Mouse (Mus musculus) G1E (cell line): ENCODE data around the gene Prkcb.

Experiments
- CTCF ChIP-seq: IDR thresholded peaks from 2 replicates; pipeline ENCODE4 v1.5.1; 2012; ENCODE audit warnings: low read depth, low read length, inconsistent platforms, mixed read lengths
- GATA1 ChIP-seq: IDR thresholded peaks from 2 replicates; pipeline ENCODE4 v1.6.1; 2012; ENCODE audit warnings: borderline replicate concordance, low read length, inconsistent platforms, mixed read lengths
- GATA2 ChIP-seq: IDR thresholded peaks from 2 replicates; pipeline ENCODE4 v1.6.1; 2012; ENCODE audit warnings: low read depth, low read length, inconsistent platforms, borderline replicate concordance
- POLR2AphosphoS5 ChIP-seq: IDR thresholded peaks from 2 replicates; pipeline ENCODE4 v1.6.1; 2012; ENCODE audit warnings: low read depth, low read length, inconsistent platforms; ENCODE audit not compliant: insufficient replicate concordance
- TAL1 ChIP-seq: conservative IDR thresholded peaks from 2 replicates; pipeline ENCODE4 v1.6.1; 2012; ENCODE audit warnings: low read depth, low read length, inconsistent platforms, mixed read lengths

DNA sequence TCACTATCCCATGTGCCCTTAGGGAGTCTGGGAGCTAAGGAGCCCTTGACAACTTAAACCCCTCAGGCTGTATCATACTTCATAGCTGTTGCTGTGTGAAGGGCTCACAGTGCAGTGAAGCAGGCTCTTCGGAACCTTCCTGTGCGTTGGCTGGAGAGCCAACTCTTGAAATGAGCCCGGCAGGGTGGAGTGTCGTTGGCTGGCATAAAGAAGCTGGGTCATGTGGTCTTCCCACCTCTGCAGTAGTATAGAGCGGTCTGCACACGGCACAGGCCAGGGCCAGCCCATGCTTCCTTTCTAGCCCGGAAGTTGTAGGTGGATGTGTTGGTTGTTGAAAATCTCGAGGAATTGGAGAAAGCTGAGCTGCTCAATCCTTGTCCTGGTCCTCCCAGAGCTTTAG is 179.3 kb downstream of the Prkcb start:
- TF ChIP-seq CTCF (no peak), TAL1 (no peak), POLR2AphosphoS5 (no peak), GATA2 (no peak), GATA1 (no peak)
